Mouse (Mus musculus) MEL (cell line): ENCODE results near the gene Sh3bp4.

Source experiments
- CTCF ChIP-seq, 3 experiments: IDR thresholded peaks in 2 of 3; conservative IDR thresholded peaks in 1 of 3; 2 replicates each; pipeline ENCODE4 v1.5.1; 2011 to 2012; ENCODE audit warnings: low read length in 3 of 3, low read depth in 2 of 3, mild to moderate bottlenecking in 2 of 3, improper control_type of control experiment in 1 of 3, inconsistent platforms in 1 of 3, mixed read lengths in 1 of 3, moderate library complexity in 1 of 3; ENCODE audit not compliant: control insufficient read depth in 1 of 3, insufficient read depth in 1 of 3, poor library complexity in 1 of 3, severe bottlenecking in 1 of 3
- RCOR1 ChIP-seq: IDR thresholded peaks from 2 replicates; pipeline ENCODE4 v1.6.1; 2012; ENCODE audit warnings: low read depth, mild to moderate bottlenecking, inconsistent platforms, low read length, improper control_type of control experiment
- USF1 ChIP-seq: IDR thresholded peaks from 2 replicates; pipeline ENCODE4 v1.6.1; 2014; ENCODE audit warnings: low read depth, mild to moderate bottlenecking, inconsistent platforms, low read length, improper control_type of control experiment, moderate library complexity
- ZC3H11A ChIP-seq: IDR thresholded peaks from 2 replicates; pipeline ENCODE4 v1.6.1; 2012; ENCODE audit warnings: low read depth, mild to moderate bottlenecking, inconsistent platforms, low read length, improper control_type of control experiment

- TF ChIP-seq CTCF (IDR thresholded peaks at IDR 0.05 in 2 of 3, conservative IDR thresholded peaks at IDR 0.05 in 1 of 3; ENCODE audit: control insufficient read depth in 1 of 3, insufficient read depth in 1 of 3, low read depth in 2 of 3, low read length in 3 of 3, poor library complexity in 1 of 3, severe bottlenecking in 1 of 3) (no peak), RCOR1 (no peak), ZC3H11A (no peak), USF1 (no peak)
Observed at GRCm38 (mm10) chr1:89042956-89043355, 27.3 kb upstream of the Sh3bp4 start.
